Mouse (Mus musculus): ENCODE results near the gene Dido1. TPM values are rescaled to one million over a fixed set of nuclear protein-coding genes. Genes with fewer than 3 reads are reported as not detected.

Dido1 gene
- polyA plus RNA-seq, 1 experiment from 2014 or later, result 36.5 TPM

GRCm38 (mm10) chr2:180740349-180740748, 30.6 kb upstream of the Dido1 start:
- no peak for ATAC-seq (ENCODE audit: insufficient number of reproducible peaks, insufficient read depth, low FRiP score, low TSS enrichment, low read depth)
- no peak overlapping the region for H3K4me2 ChIP-seq
- no peaks in the 10 kb centered on the region for H3K4me1 ChIP-seq
- H3K9ac ChIP-seq, result no peak overlapping the region
- no peaks in the 10 kb centered on the region for H3K36me3 ChIP-seq
- no peaks in the 10 kb centered on the region for H3K9me3 ChIP-seq
- H3K4me3 ChIP-seq, result no peak overlapping the region
- 17% methylated on average over 3 of the region's 3 CpGs for WGBS
- H3K27me3 ChIP-seq, result no peaks in the 10 kb centered on the region
- no peak overlapping the region for H3K27ac ChIP-seq

- Histone ChIP-seq H3K4me3 (no peak overlapping the region), H3K27me3 (no peaks in the 10 kb centered on the region), H3K9me3 (no peaks in the 10 kb centered on the region), H3K4me1 (no peaks in the 10 kb centered on the region), H3K4me2 (no peak overlapping the region), H3K9ac (no peak overlapping the region), H3K27ac (no peak overlapping the region), H3K36me3 (no peaks in the 10 kb centered on the region)
- WGBS, result 77% methylated on average over 2 of the region's 2 CpGs
- ATAC-seq (ENCODE audit: insufficient number of reproducible peaks, insufficient read depth, low FRiP score, low TSS enrichment, low read depth), result no peak
Measured at GRCm38 (mm10) chr2:180737984-180738383, 28.2 kb upstream of the Dido1 start.

DNA sequence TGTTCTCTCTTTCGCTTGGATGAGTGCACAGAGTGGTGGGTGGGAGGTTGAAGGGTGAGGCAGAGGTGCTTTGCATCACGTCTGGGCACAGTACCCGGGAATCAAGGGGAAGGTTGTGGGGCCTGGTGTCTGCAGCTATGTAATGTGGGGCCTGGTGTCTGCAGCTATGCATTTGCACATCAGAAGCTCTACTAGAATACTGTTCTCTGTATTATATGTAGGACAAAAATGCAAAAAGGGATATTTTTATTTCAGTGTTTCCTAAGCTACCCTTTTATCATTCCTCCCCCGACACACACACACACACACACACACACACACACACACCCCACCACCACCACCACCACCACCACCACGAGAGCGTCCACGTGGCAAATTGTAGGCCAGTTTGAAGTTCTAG, 25.4 kb upstream of the Dido1 start:
- no peak overlapping the region for H3K4me3 ChIP-seq
- no peak for ATAC-seq (ENCODE audit: insufficient number of reproducible peaks, insufficient read depth, low FRiP score, low TSS enrichment, low read depth)
- WGBS, result 76% methylated on average over 7 of the region's 7 CpGs
- no peaks in the 10 kb centered on the region for H3K27me3 ChIP-seq
- H3K4me1 ChIP-seq, result no peaks in the 10 kb centered on the region
- H3K4me2 ChIP-seq, result no peak overlapping the region
- no peaks in the 10 kb centered on the region for H3K9me3 ChIP-seq
- no peaks in the 10 kb centered on the region for H3K36me3 ChIP-seq
- no peak overlapping the region for H3K27ac ChIP-seq
- H3K9ac ChIP-seq, result no peak overlapping the region

- Histone ChIP-seq H3K9me3 (no peaks in the 10 kb centered on the region), H3K4me3 (no peak overlapping the region), H3K27me3 (no peaks in the 10 kb centered on the region), H3K4me2 (no peak overlapping the region), H3K4me1 (no peaks in the 10 kb centered on the region), H3K27ac (no peak overlapping the region), H3K9ac (no peak overlapping the region), H3K36me3 (no peaks in the 10 kb centered on the region)
- WGBS, result 58% methylated on average over 6 of the region's 6 CpGs
- no peak for ATAC-seq (ENCODE audit: insufficient number of reproducible peaks, insufficient read depth, low FRiP score, low TSS enrichment, low read depth)
Measured at GRCm38 (mm10) chr2:180731984-180732383, 22.2 kb upstream of the Dido1 start.

DNA sequence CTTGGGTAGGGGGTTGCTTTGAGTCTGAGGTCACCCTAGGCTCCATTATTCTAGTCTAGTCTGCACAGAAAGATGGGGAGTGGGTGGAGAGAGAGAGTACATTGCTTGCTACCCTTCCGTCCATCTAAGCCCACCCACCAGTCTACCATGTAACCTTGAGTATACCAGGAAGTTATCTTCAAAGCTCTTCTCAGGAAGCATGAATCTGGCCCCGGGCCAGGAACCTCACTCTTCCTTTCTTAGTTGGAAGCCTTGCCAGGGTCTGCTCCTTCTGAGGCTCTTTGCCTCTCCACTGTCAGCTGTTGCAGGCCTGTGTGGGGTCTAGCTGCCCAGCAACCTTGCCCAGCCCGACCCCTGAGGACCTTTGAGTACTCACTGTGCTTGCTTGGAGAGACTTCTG, 21.2 kb upstream of the Dido1 start:
- no peak overlapping the region for H3K4me3 ChIP-seq
- H3K9ac ChIP-seq, result no peak overlapping the region
- H3K4me2 ChIP-seq, result no peak overlapping the region
- no peaks in the 10 kb centered on the region for H3K9me3 ChIP-seq
- no peak for ATAC-seq (ENCODE audit: insufficient number of reproducible peaks, insufficient read depth, low FRiP score, low TSS enrichment, low read depth)
- H3K4me1 ChIP-seq, result no peaks in the 10 kb centered on the region
- WGBS, result 65% methylated on average over 3 of the region's 3 CpGs
- H3K27ac ChIP-seq, result no peak overlapping the region
- no peaks in the 10 kb centered on the region for H3K36me3 ChIP-seq
- H3K27me3 ChIP-seq, result no peaks in the 10 kb centered on the region

GRCm38 (mm10) chr2:180727613-180728021, 17.8 kb upstream of the Dido1 start:
- Histone ChIP-seq H3K27ac (no peak overlapping the region), H3K9me3 (no peaks in the 10 kb centered on the region), H3K4me2 (no peak overlapping the region), H3K9ac (no peak overlapping the region), H3K36me3 (peaks cover 13% of the 10 kb centered on the region), H3K4me3 (no peak overlapping the region), H3K27me3 (no peaks in the 10 kb centered on the region), H3K4me1 (peaks cover 14% of the 10 kb centered on the region)
- ATAC-seq (ENCODE audit: insufficient number of reproducible peaks, insufficient read depth, low FRiP score, low TSS enrichment, low read depth), result no peak
- WGBS, result 70% methylated on average over 4 of the region's 4 CpGs

DNA sequence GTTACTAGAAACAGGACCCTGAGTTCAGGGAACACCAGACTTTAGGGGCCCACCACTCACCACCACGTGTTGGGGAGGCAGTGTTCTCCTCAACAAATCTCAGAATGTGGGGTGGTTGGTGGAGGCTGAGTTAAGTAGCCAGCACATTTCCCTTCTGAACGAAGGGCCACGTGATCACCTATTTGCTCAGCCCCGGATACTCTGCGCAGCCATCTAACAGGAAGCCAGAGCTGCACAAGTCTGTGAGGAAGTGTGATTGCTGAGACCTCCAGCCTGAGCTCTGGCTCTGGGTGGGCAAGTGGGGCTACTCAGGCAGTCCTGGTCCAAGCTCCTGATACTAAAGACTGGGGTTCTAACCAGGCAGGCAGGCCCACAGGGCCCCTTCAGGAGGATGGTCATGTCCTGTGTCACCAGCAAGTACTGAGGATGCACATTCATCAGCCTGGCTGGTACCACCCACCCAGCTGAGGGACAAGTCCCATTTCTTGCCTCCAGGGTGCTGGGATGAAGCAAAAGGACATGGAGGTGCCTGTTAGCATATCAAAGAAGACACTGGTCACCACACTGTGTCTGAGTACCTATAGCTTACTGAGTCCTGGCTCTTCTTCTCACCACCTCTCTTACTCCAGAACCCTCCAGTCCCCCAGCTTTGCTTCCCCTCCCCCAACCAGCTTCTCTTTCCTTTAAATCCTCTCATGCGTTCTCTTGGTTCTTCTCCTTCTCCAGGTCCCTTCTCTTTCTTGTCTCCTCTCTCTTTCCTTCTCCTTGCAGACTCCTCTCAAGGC, 17.1 kb upstream of the Dido1 start:
- H3K27me3 ChIP-seq, result no peaks in the 10 kb centered on the region
- H3K9me3 ChIP-seq, result no peaks in the 10 kb centered on the region
- H3K9ac ChIP-seq, result no peak overlapping the region
- H3K36me3 ChIP-seq, result peaks cover 21% of the 10 kb centered on the region
- no peak for ATAC-seq (ENCODE audit: insufficient number of reproducible peaks, insufficient read depth, low FRiP score, low TSS enrichment, low read depth)
- no peak overlapping the region for H3K27ac ChIP-seq
- 75% methylated on average over 6 of the region's 6 CpGs for WGBS
- H3K4me2 ChIP-seq, result no peak overlapping the region
- H3K4me3 ChIP-seq, result no peak overlapping the region
- H3K4me1 ChIP-seq, result peaks cover 14% of the 10 kb centered on the region

DNA sequence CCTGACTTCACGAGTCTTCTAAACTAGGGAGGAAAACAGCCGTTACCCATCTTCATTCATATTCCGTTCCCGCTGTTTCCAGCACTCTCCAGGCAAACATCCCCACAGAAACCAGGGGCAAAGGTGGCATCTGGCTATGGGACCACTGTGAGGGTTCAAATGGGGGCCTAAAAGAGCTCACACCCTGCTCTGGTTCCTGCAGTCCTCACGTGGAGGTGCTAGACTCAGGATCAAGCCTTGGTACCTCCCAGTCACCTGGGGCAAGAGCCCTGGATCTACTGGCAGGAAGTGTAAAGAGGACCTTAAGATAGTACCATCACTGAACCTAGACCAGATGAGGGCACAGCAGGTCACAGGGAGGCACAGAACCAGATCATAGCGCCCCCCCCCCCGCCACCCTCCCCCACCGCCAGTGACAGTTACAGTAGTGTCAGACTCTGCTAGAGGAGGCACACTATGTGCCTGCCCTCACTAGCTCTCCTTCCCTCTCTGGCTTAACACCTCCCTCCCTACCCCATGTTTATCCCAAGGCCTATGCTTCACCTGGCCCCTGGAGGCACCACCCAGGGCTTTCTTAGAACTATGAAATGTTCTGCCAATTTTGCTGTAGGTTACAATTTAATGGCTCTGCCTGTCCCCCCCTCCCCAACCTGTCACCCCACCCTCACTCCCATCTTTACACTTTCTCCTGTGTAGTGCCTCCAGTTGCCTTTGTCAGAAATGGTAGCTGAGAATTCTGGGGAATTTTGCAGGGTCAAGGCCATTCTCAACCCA, 16.2 kb upstream of the Dido1 start:
- no peaks in the 10 kb centered on the region for H3K9me3 ChIP-seq
- no peak for ATAC-seq (ENCODE audit: insufficient number of reproducible peaks, insufficient read depth, low FRiP score, low TSS enrichment, low read depth)
- H3K36me3 ChIP-seq, result peaks cover 29% of the 10 kb centered on the region
- H3K27me3 ChIP-seq, result no peaks in the 10 kb centered on the region
- no peak overlapping the region for H3K4me3 ChIP-seq
- 39% methylated on average over 8 of the region's 8 CpGs for WGBS
- H3K4me2 ChIP-seq, result peak overlapping the region; percentile 54; the same call in 1 of the 2 replicates
- H3K9ac ChIP-seq, result no peak overlapping the region; the same call in 1 of the 2 replicates
- H3K4me1 ChIP-seq, result peaks cover 14% of the 10 kb centered on the region
- no peak overlapping the region for H3K27ac ChIP-seq

- Histone ChIP-seq H3K4me3 (peak overlapping the region; percentile 16), H3K36me3 (peaks cover 35% of the 10 kb centered on the region), H3K4me2 (peak overlapping the region; percentile 54), H3K9me3 (no peaks in the 10 kb centered on the region), H3K27ac (no peak overlapping the region), H3K4me1 (peaks cover 14% of the 10 kb centered on the region), H3K27me3 (no peaks in the 10 kb centered on the region), H3K9ac (peak overlapping the region; percentile 41)
- whole genome bisulfite sequencing, result 8% methylated on average over 6 of the region's 6 CpGs
- ATAC-seq (ENCODE audit: insufficient number of reproducible peaks, insufficient read depth, low FRiP score, low TSS enrichment, low read depth), result no peak
Measured at GRCm38 (mm10) chr2:180725414-180725778, 15.6 kb upstream of the Dido1 start.

- WGBS, result 4% methylated on average over 18 of the region's 18 CpGs
- no peaks in the 10 kb centered on the region for H3K9me3 ChIP-seq
- H3K9ac ChIP-seq, result peak within 1 kb of the TSS; percentile 41
- no peaks in the 10 kb centered on the region for H3K27me3 ChIP-seq
- peak within 1 kb of the TSS; percentile 54 for H3K4me2 ChIP-seq
- H3K4me3 ChIP-seq, result peak within 1 kb of the TSS; percentile 16
- no peak within 1 kb of the TSS for H3K27ac ChIP-seq
- peaks cover 14% of the 10 kb centered on the region for H3K4me1 ChIP-seq
- peaks cover 41% of the 10 kb centered on the region for H3K36me3 ChIP-seq
- ATAC-seq (ENCODE audit: insufficient number of reproducible peaks, insufficient read depth, low FRiP score, low TSS enrichment, low read depth), result 0 out of 2 replicates have a peak, but pooled peaks have one; percentile 21
Measured at GRCm38 (mm10) chr2:180724585-180725413, 15.0 kb upstream of the Dido1 start, which contains the start of gene Slc17a9. Gene Slc17a9, plus strand, starts transcription at chr2:180725263.

DNA sequence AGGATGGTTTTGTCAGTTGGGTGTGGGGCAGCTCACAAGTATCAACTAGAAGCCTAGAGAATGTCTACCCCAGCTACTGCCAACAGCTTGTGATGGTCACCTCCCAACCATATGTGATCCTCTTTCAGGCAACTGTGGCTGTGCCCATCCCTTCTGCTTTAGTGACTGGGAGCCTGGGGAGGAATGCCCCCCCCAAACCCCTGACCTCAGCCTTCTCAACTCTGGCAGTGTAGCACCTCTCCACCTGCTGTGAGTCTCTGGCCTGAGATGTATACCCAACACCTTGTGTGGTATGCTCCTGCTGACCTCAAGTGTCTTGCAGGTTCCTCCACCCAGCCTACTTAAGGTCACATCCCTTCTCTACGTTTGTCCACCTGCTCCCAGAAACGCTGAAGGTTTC, 14.1 kb upstream of the Dido1 start:
- Histone ChIP-seq H3K27ac (no peak overlapping the region), H3K4me2 (no peak overlapping the region), H3K27me3 (no peaks in the 10 kb centered on the region), H3K4me3 (no peak overlapping the region), H3K4me1 (peaks cover 14% of the 10 kb centered on the region), H3K36me3 (peaks cover 49% of the 10 kb centered on the region), H3K9ac (no peak overlapping the region), H3K9me3 (no peaks in the 10 kb centered on the region)
- no peak for ATAC-seq (ENCODE audit: insufficient number of reproducible peaks, insufficient read depth, low FRiP score, low TSS enrichment, low read depth)
- 79% methylated on average over 2 of the region's 2 CpGs for WGBS

Measured in embryonic facial prominence, embryonic 13.5 days (tissue).